Mouse (Mus musculus): ENCODE results near the gene Cdh8.

GRCm38 (mm10) chr8:99415966-99416781 is at the start of gene Cdh8:
- TF ChIP-seq MAX (IDR thresholded peaks at IDR 0.05; ENCODE audit: low read length) = no peak
- TF ChIP-seq RAD21 (IDR thresholded peaks at IDR 0.05; ENCODE audit: low read depth, low read length) = no peak
- TF ChIP-seq CTCF (IDR thresholded peaks at IDR 0.05 in 2 of 3, conservative IDR thresholded peaks at IDR 0.05 in 1 of 3; ENCODE audit: control insufficient read depth in 1 of 3, insufficient read depth in 1 of 3, low read depth in 2 of 3, low read length in 3 of 3, poor library complexity in 1 of 3, severe bottlenecking in 1 of 3) = no peak
- TF ChIP-seq ETS1 (IDR thresholded peaks at IDR 0.05; ENCODE audit: low read depth, low read length) = no peak
- no peak for TF ChIP-seq POLR2A (IDR thresholded peaks at IDR 0.05; ENCODE audit: control insufficient read depth in 1 of 2, insufficient read depth in 1 of 2, low read depth in 1 of 2, low read length in 2 of 2, poor library complexity in 1 of 2)
- TF ChIP-seq POLR2AphosphoS2 (IDR thresholded peaks at IDR 0.05; ENCODE audit: low read length) = no peak
